Mouse (Mus musculus) kidney, adult 18-20 months (tissue): Measurements from ENCODE around the gene Sirt3.
A peak's percentile ranks its signal among the peaks of the same experiment; 100 is the strongest.
"Not testable (repeated sequence)": the region's sequence is repeated elsewhere in the genome, so short reads cannot be mapped to it uniquely, and the experiment has no call there.

Experiments used
- DNase-seq: peaks from one replicate; pipeline ENCODE4 v3.0.0; 2021

Gene Sirt3

DNA sequence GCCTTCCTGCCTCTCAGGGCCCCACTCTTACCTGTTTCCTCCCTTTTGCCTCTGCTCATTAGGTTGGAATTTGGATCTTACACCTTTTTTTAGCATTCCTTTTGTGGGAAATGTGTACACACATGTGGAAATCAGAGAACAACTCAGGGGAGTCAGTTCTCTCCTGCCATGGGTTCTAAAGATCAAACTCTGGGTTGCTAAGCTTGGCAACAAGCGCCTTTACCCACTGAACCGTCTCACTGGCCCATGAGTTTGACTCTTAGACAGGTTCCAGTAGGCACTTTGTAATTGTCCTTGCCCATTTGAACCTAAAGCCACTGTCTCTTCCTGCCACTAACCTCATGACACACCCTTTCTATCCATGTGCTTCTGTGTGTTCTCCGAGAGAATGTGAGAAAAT lies 12.5 kb upstream of the Sirt3 start:
- DNase-seq, result no peak

DNA sequence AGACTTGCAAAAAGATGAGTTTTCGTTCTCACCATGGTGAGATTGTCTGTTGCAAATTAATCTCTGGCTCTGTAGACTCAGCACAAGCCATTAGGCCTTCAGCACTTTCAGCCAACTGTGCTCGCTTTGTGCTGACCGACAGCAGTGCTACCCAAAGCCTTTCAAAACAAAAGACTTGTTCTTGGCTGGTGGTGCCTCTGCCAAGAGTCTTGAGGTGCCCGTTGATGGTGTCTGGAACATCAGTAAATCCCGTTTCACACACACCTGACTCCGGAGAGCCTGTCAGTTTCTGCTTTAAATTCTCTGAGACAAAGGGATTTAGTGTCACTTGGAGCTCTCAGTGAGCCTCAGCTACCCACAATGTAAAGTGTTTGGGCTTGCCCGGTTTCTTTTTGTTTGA lies 11.9 kb upstream of the Sirt3 start:
- DNase-seq, result no peak

DNA sequence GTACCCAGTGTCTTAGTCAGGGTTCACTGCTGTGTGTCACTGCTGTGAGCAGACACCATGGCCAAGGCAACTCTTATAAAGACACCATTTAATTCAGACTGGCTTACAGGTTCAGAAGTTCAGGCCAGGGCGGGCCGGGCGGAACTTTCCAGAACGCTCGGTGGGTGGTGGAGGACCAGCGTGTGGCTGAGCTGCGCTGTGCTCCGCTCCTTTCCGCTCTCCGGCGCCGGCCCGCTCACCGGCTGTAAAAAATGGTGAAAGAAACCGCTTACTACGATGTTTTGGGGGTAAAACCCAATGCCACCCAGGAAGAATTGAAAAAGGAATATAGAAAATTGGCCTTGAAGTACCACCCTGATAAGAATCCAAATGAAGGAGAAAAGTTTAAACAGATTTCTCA lies 8.5 kb upstream of the Sirt3 start:
- DNase-seq, result not testable (repeated sequence)

DNA sequence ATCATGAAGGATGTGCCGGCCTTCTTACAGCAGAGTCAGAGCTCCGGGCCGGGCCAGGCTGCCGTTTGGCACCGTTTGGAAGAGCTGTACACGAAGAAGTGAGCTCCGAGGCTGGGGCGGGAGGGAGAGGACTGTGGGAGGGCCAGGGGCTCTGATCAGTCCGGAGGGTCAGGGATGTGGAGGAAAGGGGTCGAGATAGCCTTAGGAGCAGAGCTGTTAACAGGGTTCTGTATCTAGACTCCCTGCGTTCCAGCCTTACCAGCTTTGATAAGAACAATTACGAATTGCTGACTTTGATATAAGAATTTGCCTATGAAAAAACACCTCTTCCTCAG lies 327 bp upstream of the Sirt3 start:
- no peak for DNase-seq

DNA sequence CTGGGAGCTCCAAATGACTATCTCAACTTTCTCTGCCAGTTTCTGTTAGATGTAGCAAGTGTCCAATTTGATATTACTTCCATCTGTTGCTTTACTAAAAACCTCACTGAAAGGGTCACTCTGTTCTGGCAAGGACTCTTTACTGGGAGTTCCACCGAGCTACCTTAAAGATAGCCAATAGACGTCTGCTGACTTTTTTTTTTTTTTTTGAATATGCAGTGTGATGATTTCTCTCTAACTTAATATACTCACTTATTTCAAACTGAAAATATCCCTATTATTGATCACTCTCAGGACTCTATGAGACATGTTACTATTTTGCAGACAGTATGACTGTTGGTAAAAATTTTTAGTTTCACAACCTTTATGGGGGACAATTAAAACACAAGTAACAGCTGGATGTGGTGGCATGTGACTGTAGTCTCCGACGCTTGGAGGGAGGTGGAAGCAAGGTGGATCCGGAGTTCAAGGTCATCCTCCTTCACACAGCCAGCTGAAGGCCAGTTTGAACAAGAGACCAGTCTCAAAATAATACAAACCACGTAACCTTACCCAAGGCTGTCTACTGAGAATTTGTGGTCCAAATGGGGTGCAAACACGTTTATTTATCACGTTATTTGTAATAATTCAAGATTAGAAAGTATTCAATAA lies 1.1 kb downstream of the Sirt3 start:
- no peak for DNase-seq

DNA sequence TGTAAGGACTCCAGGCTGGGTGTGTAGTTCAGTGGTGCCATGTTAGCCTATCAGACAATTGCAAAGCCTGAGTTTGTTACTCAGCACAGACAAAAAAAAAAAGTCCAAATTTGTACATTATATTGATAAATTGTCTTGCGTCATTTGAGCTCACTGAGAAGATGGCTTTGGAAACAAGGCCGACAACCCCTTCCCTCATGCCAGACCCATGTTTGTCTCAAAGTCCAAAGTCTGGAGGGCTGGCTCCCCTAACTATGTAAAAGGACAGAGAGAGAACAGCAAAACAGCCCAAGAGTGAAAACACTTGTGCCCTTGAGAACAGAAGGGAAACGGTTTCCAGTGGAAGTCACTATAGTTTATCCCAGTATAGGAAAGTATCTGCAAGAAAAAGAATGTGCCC lies 1.7 kb downstream of the Sirt3 start:
- peak; percentile 54 for DNase-seq

DNA sequence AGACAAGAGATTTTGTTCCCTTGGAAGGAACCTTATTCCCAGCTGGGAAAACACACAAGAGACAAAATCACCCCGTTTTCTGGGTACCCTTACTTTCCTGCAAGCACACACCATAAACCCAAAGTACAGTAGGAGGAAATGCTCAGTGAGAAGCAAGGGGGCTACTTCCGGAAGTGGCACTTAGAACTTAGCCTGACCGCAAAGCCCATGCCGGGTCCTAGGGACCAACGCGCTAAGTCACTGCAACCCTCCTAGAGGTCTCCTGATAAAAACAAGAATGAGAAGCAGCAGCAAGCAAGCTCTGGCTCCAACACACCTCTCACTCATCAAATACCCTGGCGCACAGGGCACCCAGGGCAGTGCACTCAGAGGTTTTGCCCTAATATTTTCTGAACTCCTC lies 2.8 kb downstream of the Sirt3 start:
- DNase-seq, result no peak

DNA sequence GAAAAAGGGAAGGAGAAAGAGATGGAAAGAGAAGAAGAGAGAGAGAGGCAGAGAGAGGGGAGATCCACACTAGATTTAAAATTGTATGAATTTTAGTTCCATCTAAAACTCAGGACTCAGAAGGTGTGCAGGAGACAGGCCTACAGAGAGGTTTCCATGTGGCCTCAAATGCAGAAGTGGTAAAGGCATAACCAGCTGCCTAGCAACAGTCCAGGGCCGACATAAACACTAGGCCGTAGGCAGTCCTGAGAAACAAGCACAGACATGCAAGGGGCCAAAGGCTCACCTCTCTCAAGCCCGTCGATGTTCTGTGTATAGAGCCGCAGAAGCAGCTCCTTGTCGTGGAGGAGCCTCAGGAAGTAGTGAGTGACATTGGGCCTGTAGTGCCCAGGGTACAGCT lies 4.7 kb downstream of the Sirt3 start:
- DNase-seq, result no peak

DNA sequence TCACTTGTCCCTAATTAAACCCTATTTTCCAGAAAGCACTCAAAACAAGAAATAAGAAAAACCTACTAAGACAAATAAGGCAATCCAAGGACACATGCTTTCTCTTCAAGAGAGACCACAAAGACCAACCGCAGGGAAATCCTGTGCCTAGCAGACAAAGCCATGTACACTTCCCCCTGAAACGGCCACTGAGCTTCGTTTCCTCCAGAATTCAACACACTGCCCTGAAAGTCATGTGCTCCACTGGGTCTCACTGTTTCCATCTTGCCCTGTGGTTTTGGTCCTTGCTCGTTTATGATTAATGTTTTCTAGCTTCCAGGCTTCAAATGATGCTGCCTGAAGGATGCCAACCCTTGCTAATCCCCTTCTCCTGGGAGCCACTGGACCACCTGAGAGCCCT lies 7.9 kb downstream of the Sirt3 start:
- DNase-seq, result no peak

DNA sequence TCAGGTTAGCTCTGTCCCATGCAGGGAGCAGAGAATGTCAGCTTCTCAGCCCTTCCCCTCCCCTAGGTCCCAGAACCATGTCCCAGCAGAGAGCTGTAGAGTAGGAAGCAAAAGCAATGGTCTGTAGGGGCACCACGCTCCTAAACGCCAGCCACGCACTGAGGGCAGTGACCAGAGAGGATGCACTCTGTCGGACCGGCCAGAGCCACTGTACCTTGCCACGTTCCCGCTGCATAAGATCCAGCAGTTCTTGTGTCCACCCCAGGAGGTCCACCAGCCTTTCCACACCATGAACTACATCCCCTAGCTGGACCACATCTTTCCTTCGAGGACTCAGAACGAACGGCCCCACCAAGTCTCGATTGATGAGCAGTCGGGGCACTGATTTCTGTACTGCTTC lies 17.3 kb downstream of the Sirt3 start:
- DNase-seq, result no peak

DNA sequence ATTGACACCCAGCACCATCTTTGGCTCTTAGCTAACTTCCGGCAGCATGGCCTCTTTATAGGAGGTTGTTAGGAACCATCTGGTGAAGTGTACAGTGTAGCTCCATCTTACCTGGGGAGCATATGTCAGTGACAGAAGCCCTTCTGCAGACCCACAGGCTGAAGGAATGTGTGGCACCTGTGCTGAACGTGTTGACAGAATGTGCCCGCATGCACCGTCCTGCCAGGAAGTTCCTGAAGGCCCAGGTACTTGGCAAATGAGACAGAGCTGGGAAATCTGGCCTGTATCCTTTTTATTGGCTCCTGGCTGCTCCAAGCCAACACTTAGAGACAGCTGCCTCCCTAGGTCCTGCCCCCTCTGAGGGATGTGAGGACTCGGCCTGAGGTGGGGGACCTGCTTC lies 21.4 kb downstream of the Sirt3 start:
- no peak for DNase-seq

DNA sequence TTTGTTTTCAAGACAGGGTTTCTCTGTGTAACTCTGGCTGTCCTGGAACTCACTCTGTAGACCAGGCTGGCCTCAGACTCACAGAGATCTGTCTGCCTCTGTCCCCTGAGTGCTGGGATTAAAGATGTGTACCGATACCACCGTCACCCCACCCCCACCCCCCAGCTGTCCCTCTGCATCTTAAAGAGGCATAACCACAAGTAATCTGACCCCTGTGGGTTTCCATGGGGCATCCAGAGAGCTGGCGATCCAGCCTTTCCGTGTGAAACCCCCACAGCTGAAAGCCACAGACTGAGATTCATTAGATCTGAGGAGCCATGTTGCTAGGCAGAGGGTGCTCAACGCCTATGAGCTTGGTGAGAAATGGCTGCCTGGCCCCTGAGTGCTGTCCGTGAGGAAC lies 22.1 kb downstream of the Sirt3 start:
- no peak for DNase-seq

DNA sequence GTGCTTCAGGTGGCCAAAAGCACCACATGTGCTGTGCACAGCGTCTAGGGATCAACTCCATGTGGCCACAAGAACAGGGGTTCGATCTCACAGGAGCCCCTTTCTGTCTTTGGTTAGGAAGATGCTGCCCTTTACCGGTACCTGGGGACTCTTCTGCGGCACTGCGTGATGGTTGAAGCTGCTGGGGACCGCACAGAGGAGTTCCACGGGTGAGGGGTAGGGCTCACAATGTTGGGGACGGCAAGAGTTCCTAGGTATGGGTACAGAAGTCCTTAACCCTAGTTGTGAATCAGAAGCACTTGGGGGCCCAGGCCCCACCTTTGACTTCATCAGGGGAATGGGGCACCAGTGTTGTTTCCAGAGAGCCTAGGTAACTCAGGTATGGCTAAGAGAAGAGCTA lies 23.4 kb downstream of the Sirt3 start:
- no peak for DNase-seq

DNA sequence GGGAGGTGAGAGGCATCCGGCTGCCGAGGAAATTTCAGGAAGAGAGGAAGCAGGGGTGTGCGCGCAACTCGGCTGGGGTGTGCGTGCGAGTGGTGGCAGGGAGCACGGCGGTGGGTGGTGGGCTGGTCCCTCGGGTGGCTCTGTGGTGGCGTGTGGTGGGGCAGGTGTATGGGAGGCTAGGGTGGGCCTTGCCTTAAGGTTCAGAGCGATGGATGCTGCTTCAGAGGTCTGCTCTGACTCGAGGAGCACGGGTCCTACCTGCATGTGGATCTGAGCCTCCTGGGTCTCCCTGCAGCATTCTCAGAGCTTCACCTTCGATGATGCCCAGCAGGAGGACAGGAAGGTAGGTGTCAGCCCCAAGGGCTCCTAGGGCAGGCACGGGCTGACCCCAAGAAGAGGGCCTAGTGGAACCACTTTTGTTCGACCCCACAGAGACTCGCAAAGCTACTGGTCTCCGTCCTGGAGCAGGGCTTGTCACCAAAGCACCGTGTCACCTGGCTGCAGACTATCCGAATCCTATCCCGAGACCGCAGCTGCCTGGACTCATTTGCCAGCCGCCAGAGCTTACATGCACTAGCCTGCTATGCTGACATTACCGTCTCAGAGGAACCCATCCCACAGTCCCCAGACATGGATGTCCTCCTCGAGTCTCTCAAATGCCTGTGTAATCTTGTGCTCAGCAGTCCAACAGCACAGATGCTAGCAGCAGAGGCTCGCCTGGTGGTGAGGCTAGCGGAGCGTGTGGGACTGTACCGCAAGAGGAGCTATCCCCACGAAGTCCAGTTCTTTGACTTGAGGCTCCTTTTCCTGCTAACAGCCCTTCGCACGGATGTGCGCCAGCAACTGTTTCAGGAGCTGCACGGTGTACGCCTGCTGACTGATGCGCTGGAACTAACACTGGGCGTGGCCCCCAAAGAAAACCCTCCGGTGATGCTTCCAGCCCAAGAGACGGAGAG lies 24.3 kb downstream of the Sirt3 start, which contains the start of gene Bet1l:
TSS of gene Bet1l (minus strand) at position 28 of the 956 bp plus-strand sequence.
- no peak for DNase-seq

DNA sequence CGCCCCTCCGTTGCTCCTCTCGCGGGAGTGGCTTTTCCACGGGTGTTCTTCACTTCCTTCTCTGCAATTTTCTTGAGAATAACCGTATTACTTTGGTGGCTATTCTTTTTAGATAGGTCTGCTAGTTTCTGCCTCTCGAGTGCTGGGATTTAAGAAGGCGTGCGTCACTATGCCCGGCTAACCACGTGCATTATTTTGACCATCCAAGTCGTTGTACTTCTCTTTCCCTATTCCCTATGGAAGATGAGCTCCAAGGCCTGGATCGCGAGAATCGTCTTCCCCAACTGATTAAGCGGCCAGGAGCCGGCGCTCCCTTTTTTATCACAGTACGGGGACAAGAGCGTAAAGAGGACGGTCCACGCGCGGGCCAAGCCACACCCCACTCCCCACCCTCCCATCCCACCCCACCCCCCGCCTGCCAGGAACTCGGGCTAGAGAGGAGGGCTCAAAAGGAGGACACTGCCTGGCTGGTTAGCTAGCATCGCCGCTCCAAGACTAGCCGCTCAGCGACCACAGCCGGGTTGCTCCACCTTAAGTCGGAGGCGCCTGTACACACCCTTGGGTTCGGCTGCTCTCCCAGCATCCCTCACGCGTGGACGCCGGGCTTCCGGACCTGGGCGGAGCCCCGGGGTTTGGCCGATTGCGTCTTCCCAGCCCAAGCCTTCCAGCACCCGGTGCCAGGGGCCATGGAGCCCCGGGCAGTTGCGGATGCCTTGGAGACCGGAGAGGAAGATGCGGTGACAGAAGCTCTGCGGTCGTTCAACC lies 25.1 kb downstream of the Sirt3 start, which contains the start of gene Ric8a:
TSS of gene Ric8a (plus strand) at position 173 of the 765 bp plus-strand sequence.
- peak; percentile 92 for DNase-seq

DNA sequence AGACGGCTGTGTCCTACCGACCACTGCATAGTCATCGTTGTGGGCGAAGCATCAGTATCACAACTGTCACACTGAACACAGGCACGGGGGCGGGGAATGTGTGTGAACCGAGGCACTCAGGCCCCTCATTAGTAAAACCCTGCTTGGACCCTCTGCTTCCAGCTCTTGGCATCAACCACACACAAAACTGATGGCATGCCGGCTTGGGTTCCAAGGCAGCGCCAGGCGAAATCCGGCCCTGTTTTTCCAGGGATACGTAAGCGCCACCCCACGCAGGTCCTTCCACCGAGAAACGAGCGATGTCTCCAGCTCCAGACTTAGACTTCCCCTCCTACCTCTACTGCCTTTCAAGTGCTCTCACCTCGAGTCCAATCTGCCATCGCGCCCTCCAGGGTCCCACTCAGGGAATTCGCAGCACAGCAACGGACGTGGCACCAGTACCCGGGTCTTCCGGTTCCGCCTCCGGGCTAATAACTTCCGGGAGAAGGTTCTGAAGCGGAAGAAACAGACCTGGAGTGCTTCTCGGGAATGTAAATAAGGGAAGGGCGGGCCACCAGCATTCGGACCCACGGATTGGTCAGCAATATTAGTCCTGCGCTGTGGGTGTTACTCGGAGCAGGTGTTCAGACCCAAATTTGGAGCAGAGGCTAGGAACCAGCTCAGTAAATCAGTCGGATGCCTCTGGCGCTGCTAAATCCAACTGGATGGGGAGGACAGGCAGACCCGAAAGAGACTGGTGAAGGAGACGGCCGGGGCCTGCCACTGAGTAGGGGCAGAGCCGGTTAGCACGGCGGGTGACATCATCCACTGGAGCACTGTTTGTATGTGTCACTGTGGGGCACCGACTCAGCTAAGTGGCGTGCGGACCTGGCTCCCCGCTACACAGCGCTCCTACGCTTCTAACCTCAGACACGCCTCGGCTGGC lies 26.0 kb downstream of the Sirt3 start, which contains the start of gene Gm45785:
TSS of gene Gm45785 (minus strand) at position 472 of the 925 bp plus-strand sequence.
- DNase-seq, result peak; percentile 88

DNA sequence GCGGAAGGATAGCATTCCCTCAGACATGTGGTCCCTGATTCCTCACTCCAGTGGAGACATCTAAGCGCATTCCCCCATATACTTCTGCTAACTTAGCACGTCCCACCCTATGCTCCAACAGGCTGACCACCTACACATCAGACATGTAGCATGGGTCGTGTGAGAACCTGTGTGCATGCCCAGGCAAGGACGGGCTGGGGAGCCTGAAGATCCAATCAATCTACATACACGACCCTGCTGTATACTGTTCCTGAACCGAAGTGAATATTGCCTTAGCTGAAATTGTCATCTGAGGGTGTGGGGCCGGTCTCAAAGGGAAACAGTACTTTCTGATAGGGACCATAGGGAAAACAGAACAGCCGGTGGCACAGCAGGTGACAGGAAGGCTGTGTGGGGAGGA lies 26.9 kb downstream of the Sirt3 start:
- no peak for DNase-seq

DNA sequence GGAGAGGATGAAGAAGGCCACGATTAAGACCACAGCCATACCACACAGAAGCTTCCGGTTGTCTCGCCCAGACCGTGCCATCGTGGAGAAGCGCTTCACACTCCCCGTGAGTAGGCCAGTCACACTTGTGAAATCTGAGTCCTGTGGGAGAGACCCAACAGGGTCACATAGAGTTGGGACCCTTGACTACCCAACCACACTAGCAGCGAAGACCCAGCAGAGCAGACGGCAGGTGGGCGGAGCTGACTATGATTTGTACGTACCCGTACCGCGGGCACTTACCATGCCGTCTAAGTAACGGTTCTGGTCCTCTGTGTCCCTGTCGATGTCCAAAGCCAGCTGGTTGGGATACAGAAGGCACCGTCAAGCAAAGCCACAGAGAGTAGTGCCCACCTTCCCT lies 27.6 kb downstream of the Sirt3 start:
- DNase-seq, result no peak

DNA sequence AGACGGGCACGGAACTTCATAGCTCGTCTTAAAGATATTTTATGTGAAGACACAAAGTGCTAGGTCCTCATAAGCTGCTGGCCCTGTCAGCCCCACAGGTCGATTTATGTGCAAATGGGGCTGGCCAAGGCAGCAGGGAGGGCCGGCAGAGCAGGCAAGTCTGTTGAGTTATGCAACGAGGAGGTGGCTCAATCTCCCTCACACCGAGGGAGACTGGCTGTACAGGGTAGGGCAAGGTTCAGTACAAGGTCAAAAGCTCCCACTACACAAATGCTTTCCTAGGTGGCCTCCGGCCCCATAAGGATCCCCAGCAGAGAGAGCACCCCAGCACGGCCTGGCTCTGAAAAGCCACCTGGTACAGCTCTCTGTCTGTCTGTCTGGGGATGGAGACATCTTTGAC lies 28.7 kb downstream of the Sirt3 start:
- DNase-seq, result peak; percentile 48

DNA sequence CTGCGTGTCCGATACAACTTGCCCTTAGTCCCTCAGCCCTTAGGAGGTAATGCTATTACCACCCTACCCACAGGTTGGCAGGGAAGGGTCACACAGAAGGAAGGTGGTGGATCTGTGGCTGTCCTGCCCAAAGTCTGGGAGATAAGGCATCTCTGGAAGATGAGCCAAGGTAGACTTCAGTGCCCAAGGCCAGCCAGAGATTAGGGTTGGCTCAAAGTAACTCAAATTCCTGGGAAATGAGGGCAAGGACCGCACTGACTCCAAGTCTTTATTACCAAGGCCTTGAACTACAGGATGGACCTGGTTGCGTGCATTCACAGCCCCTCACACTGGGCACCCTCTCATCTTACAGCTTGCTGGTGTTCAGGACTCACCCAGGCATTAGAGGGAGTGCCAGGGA lies 30.2 kb downstream of the Sirt3 start:
- no peak for DNase-seq

DNA sequence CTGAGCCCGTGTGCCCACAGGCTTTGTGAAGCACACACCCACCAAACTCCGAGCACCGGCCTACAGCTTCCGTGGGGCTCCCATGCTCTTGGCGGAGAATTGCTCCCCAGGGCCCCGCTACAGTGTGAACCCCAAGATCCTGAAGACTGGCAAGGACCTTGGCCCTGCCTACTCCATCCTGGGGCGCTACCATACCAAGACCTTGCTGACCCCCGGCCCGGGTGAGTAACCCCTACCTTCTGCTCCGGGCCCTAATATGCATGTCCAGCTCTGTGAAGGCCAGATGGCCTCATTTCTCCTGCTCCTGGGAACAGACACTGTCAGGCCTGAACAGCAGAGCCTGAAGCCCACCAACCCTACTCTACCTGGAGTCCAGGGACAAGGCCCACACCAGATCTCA lies 33.5 kb downstream of the Sirt3 start:
- DNase-seq, result no peak
